Mouse (Mus musculus) spleen, adult 2 months (tissue): ENCODE results near the gene Slc5a8.

Experiments
- CTCF ChIP-seq: fragments of 200-500 bp; IDR thresholded peaks from 2 replicates; pipeline ENCODE4 v1.5.1; 2011; ENCODE audit warnings: mild to moderate bottlenecking, inconsistent platforms; ENCODE audit not compliant: insufficient read depth, insufficient read length, insufficient replicate concordance; ENCODE audit errors: extremely low read depth
- POLR2A ChIP-seq: fragments of 200-500 bp; IDR thresholded peaks from 2 replicates; pipeline ENCODE4 v1.6.1; 2011; ENCODE audit warnings: low read depth, low read length, inconsistent platforms

DNA sequence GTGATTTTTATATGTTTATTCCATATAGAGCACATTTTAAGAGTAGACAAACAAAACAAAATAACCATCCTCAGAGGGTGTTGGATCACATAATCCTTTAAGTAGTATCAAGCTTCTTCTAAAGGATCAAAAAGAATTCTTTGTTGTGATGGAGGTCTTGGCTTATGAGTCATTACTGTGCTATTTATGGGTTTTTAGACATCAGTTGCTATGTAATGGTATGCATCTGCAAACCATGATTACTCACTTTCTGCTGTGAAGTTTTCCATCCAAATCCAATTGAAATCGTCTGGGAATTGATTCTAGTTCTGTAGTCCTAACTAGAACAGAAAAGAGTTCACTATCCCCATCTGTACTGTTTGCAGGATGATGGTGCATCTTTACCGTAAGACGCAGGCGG is 35.8 kb upstream of the Slc5a8 start:
- no peak for TF ChIP-seq POLR2A
- no peak for TF ChIP-seq CTCF
